Mouse (Mus musculus) embryo, embryonic 10.5 days (tissue): Measurements from ENCODE around the gene Ly6g5b.

Experiments used
- DNase-seq: peaks from one replicate; pipeline ENCODE4 v3.0.0-alpha.2; 2015; ENCODE audit warnings: low spot score

The Ly6g5b gene

DNA sequence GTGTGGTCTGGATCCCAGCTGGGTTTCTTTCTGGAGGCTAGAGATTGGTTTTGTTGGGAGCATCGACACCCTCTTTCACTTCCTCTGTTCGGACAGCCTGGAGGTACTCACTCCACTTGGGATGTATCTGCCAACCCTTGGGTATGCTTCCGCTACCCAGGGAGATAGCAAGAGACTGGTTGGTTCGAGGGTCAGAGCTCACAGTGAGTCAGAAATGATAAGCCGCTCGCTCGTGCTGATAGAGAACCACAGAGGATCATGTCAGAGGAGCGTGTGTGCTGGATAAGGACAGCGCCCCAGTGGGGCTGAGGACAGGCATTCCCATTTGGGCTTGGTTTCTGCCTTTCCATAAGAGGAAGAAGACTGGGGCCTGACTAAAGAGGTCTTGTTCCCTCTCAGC is 35.5 kb downstream of the Ly6g5b start:
- no peak for DNase-seq

DNA sequence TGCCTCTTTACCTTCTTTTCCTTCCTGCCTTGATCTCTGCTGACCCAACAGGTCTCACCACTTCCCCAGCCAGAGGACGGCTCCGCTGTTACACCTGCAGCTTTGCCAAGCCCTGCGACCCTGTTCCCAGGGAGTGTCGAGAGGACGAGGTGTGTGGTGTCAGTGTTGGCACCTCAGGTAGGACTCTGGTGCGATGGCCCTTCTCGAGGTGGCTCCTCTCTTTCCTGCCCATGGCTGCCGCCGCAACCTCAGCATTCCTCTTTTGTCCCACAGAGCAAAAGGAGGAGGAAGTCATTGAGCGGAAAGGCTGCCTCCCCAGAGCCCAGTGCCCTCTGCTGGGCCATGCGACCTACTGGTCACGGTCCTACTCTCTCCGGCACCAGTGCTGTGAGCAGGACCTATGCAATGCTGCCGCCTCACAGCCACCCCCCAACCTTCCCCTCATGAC is 37.4 kb downstream of the Ly6g5b start, which contains the start of gene Ly6g6d:
Ly6g6d (minus strand) TSS at position 280 of the 448 bp plus-strand sequence.
- peak; percentile 70 for DNase-seq

DNA sequence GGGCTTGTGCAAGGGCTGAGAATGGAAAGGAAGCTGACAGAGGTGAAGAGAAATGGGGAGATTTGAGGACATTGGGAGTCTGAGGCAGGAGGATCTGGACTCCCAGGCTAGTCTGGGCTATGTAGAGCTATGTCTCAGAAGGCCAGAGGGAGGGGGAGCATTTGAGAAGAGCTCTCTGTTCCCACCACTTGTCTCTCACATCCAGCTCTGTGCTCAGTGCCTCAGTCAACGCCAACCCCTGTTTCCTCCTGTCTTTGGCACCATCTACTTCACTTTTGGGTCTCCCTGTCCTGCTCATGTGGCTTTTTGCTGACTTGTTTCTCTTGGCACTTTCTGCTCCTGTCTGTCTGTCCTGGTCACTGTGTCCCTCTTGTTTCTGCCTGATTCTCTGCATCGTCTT is 37.9 kb downstream of the Ly6g5b start:
- DNase-seq = no peak

DNA sequence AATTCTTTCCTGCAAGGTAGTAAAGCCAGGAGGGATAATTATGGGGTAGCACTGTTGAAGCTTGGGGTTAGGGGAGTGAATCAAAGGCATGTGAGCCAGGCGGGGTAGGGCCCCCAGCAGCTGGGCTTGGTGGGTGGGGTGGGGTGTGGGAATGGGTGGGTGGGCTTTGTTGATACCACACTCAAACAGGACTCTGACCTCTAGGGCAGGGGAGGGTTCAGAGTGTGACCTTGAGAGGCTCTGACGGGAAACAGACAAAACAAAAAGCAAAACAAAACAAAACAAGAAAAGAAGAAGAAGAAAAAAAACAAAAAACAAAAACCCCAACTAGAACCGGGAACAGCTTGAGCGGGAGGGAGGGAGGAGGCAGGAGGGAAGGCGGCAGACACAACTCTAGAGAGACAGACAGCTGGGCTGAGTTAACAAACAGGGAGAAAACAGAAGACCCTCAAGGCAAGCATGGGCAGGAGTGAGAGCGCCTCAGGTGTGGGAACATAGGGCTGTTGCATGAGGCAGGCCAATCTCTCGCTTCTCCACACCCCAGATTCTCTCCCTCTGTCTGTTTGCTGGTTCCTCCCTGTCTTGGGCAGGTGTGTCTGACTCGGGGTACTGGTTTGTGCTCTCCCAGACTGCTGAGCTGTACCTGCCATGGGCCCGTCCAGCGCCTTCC is 38.6 kb downstream of the Ly6g5b start, which contains the start of gene Ly6g6e:
Ly6g6e (plus strand) TSS at position 396 of the 670 bp plus-strand sequence.
- no peak for DNase-seq

DNA sequence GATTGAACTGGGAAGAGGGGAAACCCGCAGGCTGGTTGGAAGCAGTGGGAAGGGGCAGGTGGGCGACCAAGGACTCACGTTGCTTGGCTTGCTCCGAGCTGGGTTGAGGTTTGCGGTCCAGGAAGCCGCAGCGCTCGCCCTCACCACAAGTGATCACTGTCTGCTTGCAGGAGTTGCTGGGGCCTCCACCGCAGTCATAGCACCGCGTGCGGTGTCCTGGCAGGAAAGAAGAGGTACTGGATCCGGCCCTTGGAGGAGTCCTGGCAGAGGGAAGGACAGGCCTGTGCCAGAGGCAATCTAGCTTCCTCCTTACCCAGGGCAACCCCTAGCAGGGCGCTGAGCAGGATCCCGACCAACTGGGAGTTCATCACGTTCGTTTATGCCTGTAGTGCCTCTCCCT is 41.1 kb downstream of the Ly6g5b start:
- no peak for DNase-seq

DNA sequence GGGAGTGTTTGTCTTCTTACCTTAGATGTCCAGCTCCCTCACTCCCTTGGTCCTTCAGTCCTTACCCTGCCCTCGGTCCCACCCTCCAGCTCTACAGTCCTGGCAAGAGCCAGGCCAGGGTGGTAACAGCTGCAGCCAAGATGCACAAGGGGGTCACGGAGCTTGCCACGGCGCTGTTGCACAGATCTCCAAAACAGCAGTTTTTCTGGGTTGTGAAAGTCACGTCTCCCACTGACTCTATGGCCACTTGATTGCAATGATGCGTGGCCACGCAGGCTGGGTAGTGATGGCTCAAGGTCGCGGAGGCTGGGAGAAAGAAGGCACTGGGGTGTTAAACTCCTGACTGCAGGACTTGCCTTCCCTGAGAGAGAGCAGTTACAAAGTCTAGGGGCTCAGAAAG is 43.8 kb downstream of the Ly6g5b start:
- DNase-seq = no peak

DNA sequence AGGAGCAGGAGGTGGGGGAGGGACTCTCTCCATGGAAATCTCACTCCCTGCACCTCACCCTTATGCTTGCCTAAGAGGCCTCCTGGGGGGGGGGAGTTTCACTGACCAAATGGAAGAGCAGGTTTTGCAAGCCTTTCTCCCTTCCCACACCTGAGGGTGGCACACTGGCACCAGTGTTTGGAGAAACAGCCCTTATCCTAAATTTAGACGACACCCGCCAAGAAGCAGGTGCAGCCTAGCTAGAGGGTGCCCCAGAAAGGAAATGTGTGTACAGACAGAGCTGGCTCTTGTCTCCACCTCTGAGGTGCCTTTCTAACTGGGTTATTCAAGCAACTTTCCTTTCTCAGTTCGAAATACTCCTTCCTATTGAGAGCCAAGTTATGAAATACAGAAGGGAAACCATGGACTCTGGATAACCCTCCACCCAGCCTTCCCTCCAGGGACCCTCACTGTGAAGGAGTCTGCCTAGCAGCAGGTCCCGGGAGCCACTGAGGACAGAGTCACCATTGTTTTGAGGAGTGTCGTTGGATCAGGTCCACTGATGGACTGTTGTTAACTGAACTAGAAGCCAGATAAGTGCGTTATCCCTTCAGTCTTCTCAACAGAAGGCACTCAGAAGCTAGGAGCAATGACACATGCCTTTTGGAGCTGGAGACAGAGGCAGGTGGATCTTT is 44.5 kb downstream of the Ly6g5b start:
- no peak for DNase-seq

DNA sequence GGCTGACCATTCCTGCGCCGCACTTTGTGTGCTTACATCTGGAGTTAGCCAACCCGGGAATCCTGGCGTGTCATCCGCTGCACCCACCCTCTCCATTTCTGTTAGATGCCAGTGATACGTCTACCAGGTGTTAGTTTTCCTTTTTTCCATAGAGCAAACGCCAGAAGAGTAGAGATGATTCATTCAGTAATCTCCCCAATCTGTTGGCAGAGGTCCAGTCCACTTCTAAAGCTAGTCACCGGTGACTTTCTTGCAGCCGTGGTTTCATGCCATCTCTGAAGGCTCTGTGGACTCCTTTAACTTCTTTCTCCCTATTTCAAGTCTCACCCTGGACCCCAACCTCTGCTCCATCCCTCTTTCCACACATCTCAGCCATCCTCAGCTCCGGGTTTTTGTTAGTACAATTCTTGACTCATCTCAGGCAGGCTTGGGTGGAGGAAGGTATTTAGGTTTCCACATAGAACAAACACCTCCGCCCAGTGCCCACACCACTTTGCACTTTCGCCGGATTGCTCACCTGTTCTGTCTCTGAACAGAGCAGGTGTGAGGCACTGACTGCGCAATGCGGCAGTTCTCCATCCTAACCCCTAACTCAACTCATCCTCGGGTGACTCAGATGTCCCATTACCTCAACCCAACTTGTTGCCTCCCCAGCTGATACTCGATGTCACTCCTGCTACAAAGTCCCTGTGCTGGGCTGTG is 46.9 kb downstream of the Ly6g5b start:
- DNase-seq = no peak

DNA sequence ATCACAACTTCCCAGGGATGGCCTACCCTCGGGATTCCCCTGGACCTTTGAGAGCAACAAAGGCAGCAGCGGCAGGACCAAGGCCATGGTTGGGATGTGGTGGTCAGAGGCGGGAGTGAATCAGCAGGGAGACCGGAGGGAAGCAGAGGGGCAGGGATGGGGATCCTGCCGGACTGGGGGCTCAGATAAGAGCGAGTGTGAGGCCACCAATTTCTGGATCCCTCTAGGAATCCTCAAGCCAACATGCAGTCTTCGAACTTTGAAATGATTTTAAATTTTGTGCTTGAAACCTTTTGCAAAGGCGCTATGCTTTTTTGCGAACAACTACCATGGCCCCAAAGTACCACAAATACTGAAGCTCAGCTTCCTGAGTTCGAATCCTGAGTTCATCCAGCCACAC is 49.1 kb downstream of the Ly6g5b start, which contains the start of gene Mpig6b:
Mpig6b (minus strand) TSS at position 101 of the 400 bp plus-strand sequence.
- DNase-seq = no peak

DNA sequence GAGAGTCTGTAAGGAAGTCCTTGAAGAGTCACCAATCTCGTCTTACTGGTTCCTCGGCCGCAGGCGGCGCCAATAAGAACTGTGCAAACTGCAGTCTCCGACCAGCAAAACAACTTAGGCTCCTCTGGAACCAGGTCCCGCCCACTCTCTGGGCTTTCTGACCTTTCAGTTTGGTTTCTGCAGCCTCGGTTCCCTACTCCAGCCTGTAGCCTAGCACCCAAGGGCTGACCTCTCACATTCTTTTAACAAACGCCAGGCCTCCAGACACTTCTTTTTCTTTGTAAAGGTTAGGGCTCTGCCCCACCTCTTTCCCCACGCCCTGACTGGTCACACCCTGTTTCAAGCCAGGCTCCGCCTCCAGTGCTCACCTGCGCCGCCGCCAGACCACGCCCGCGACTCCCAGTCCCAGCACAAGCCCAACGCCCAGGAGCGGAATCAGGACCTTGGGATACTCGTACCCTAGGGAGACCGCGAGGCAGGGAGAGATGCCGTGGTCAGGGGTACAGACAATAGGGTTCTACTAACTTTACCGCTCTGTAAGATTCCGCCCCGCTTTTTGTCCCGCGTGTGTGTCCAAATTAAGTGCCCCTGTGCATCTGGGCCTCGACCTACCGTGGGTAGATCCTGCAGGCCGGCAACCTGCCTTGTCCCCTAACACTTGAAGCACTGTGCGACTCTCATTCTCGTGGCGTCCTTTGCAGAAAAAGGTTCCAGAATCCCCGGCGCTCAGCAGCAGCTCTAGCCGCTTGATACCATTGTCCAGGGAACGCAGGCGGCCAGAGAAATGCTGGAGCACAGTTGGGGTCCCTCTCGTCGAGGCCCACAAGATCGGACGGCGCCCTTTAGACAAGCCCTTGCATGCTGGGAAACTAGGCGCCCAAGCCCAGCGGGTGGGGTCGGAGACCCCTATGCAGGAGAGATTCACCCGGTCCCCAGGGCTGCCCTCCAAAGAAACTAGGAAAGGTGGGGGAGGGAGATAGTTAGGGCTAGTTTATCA is 50.0 kb downstream of the Ly6g5b start, which contains the start of gene Ly6g6c:
Ly6g6c (plus strand) TSS at position 438 of the 997 bp plus-strand sequence.
- DNase-seq = peak; percentile 82

DNA sequence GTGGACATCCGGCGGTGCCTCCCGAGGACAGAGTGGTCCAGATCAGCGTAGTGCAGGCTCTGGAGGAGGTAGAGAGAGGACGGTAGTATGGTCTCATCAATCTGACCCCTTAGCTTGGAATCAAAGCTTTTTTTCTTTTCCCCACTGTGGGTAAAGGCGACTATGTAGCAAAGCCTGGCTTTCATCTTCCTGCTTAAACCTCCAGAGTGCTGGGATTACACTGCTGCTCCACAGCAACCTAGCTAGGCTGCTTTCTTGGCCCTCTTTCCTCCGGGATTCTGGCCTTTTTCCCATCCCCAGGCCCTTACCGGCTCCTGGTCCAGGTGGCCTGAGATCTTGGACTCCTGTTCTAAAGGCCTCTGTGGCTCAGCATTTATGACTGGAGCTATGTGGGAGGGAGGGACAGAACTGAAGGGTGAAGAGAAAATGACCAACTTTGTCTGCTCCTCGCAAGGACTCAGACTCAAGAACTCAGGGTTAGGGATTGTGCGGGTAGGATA is 50.8 kb downstream of the Ly6g5b start:
- no peak for DNase-seq
